Mouse (Mus musculus): ENCODE measurements around the gene Tgm6.

The Tgm6 gene

GRCm38 (mm10) chr2:130194894-130195293 lies 82.7 kb downstream of the Tgm6 start, which contains the start of gene Tmc2:
Gene Tmc2 (plus strand): TSS chr2:130195194.
- H3K4me3 ChIP-seq (replicated peaks; ENCODE audit: low read length): no peak within 1 kb of the TSS
- H3K36me3 ChIP-seq (ENCODE audit: insufficient read depth, low read length): no peaks in the 10 kb centered on the region
- TF ChIP-seq CTCF (conservative IDR thresholded peaks at IDR 0.05; ENCODE audit: low read length) (no peak), POU5F1 (IDR thresholded peaks at IDR 0.05; ENCODE audit: borderline replicate concordance, low read length) (no peak), NANOG (IDR thresholded peaks at IDR 0.05; ENCODE audit: borderline replicate concordance, low read length) (no peak)
- no peaks in the 10 kb centered on the region for H3K4me1 ChIP-seq (replicated peaks; ENCODE audit: low read depth, low read length)
- peaks cover 16% of the 10 kb centered on the region for H3K9me3 ChIP-seq (ENCODE audit: low read length)
- no peaks in the 10 kb centered on the region; the same call in 1 of the 2 replicates for H3K27me3 ChIP-seq (ENCODE audit: insufficient read depth, low read length)

GRCm38 (mm10) chr2:130200961-130201360 lies 88.7 kb downstream of the Tgm6 start:
- Histone ChIP-seq H3K27me3 (ENCODE audit: insufficient read depth, low read length) (peaks cover 6% of the 10 kb centered on the region; the same call in 1 of the 2 replicates), H3K9me3 (ENCODE audit: low read length) (peaks cover 4% of the 10 kb centered on the region; the same call in 1 of the 2 replicates), H3K36me3 (ENCODE audit: insufficient read depth, low read length) (no peaks in the 10 kb centered on the region), H3K4me3 (replicated peaks; ENCODE audit: low read length) (no peak overlapping the region), H3K4me1 (replicated peaks; ENCODE audit: low read depth, low read length) (no peaks in the 10 kb centered on the region)
- TF ChIP-seq CTCF (conservative IDR thresholded peaks at IDR 0.05; ENCODE audit: low read length): no peak
- no peak for TF ChIP-seq NANOG (IDR thresholded peaks at IDR 0.05; ENCODE audit: borderline replicate concordance, low read length)
- TF ChIP-seq POU5F1 (IDR thresholded peaks at IDR 0.05; ENCODE audit: borderline replicate concordance, low read length): no peak

Data from E14TG2a.4 (cell line).